Mouse (Mus musculus): ENCODE data around the gene Fsip1. TPM values are rescaled to one million over a fixed set of nuclear protein-coding genes. Genes with fewer than 3 reads are reported as not detected.

Gene Fsip1
- polyA plus RNA-seq, 1 experiment from 2014 or later: 1.0 TPM

- Histone ChIP-seq H3K4me1 (ENCODE audit: control insufficient read depth, insufficient read depth, low read length) (no peaks in the 10 kb centered on the region), H3K27me3 (replicated peaks; ENCODE audit: control insufficient read depth, insufficient read depth, low read length) (no peaks in the 10 kb centered on the region), H3K9ac (ENCODE audit: low read depth, low read length) (no peak overlapping the region), H3K27ac (replicated peaks; ENCODE audit: low read depth, low read length) (no peak overlapping the region), H3K4me3 (ENCODE audit: low read depth, low read length) (no peak overlapping the region), H3K4me2 (ENCODE audit: low read depth, low read length) (no peak overlapping the region), H3K9me3 (ENCODE audit: control insufficient read depth, low read length) (no peaks in the 10 kb centered on the region), H3K36me3 (ENCODE audit: control insufficient read depth, insufficient read depth, low read length) (peaks cover 76% of the 10 kb centered on the region)
- peak; percentile 55; the same call in 1 of the 2 replicates for ATAC-seq (ENCODE audit: low read depth)
- WGBS: 63% methylated on average over 9 of the region's 9 CpGs
- no peak for DNase-seq (ENCODE audit: low spot score)
Measured at GRCm38 (mm10) chr2:118123743-118124142, 133.0 kb downstream of the Fsip1 start.

- DNase-seq (ENCODE audit: low spot score) (no peak), ATAC-seq (ENCODE audit: low read depth) (no peak)
- Histone ChIP-seq H3K27me3 (replicated peaks; ENCODE audit: control insufficient read depth, insufficient read depth, low read length) (no peaks in the 10 kb centered on the region), H3K9ac (ENCODE audit: low read depth, low read length) (no peak overlapping the region), H3K4me3 (ENCODE audit: low read depth, low read length) (no peak overlapping the region), H3K36me3 (ENCODE audit: control insufficient read depth, insufficient read depth, low read length) (peaks cover 91% of the 10 kb centered on the region), H3K27ac (replicated peaks; ENCODE audit: low read depth, low read length) (no peak overlapping the region), H3K4me2 (ENCODE audit: low read depth, low read length) (no peak overlapping the region), H3K4me1 (ENCODE audit: control insufficient read depth, insufficient read depth, low read length) (no peaks in the 10 kb centered on the region), H3K9me3 (ENCODE audit: control insufficient read depth, low read length) (no peaks in the 10 kb centered on the region)
- WGBS: 95% methylated on average over 6 of the region's 6 CpGs
Measured at GRCm38 (mm10) chr2:118122291-118122690, 134.5 kb downstream of the Fsip1 start.

GRCm38 (mm10) chr2:118120751-118121150 lies 136.0 kb downstream of the Fsip1 start:
- no peak overlapping the region for H3K4me3 ChIP-seq (ENCODE audit: low read depth, low read length)
- ATAC-seq (ENCODE audit: low read depth): no peak
- no peak overlapping the region for H3K4me2 ChIP-seq (ENCODE audit: low read depth, low read length)
- no peaks in the 10 kb centered on the region for H3K9me3 ChIP-seq (ENCODE audit: control insufficient read depth, low read length)
- H3K36me3 ChIP-seq (ENCODE audit: control insufficient read depth, insufficient read depth, low read length): peaks cover 100% of the 10 kb centered on the region
- H3K9ac ChIP-seq (ENCODE audit: low read depth, low read length): no peak overlapping the region
- no peaks in the 10 kb centered on the region for H3K27me3 ChIP-seq (replicated peaks; ENCODE audit: control insufficient read depth, insufficient read depth, low read length)
- no peak for DNase-seq (ENCODE audit: low spot score)
- no peak overlapping the region for H3K27ac ChIP-seq (replicated peaks; ENCODE audit: low read depth, low read length)
- WGBS: 96% methylated on average over 7 of the region's 7 CpGs
- H3K4me1 ChIP-seq (ENCODE audit: control insufficient read depth, insufficient read depth, low read length): 0 out of 2 replicates have a peak, but pooled peaks cover 4% of the 10 kb centered on the region

GRCm38 (mm10) chr2:118120095-118120494 lies 136.7 kb downstream of the Fsip1 start:
- no peak for DNase-seq (ENCODE audit: low spot score)
- no peak overlapping the region for H3K4me2 ChIP-seq (ENCODE audit: low read depth, low read length)
- 0 out of 2 replicates have a peak, but pooled peaks cover 5% of the 10 kb centered on the region for H3K4me1 ChIP-seq (ENCODE audit: control insufficient read depth, insufficient read depth, low read length)
- no peak for ATAC-seq (ENCODE audit: low read depth)
- H3K4me3 ChIP-seq (ENCODE audit: low read depth, low read length): no peak overlapping the region
- H3K27me3 ChIP-seq (replicated peaks; ENCODE audit: control insufficient read depth, insufficient read depth, low read length): no peaks in the 10 kb centered on the region
- H3K9ac ChIP-seq (ENCODE audit: low read depth, low read length): no peak overlapping the region
- WGBS: 93% methylated on average over 11 of the region's 11 CpGs
- peaks cover 100% of the 10 kb centered on the region for H3K36me3 ChIP-seq (ENCODE audit: control insufficient read depth, insufficient read depth, low read length)
- H3K27ac ChIP-seq (replicated peaks; ENCODE audit: low read depth, low read length): no peak overlapping the region
- H3K9me3 ChIP-seq (ENCODE audit: control insufficient read depth, low read length): no peaks in the 10 kb centered on the region

- DNase-seq (ENCODE audit: low spot score): no peak
- 93% methylated on average over 12 of the region's 12 CpGs for WGBS
Measured at GRCm38 (mm10) chr2:118119684-118120083, 137.1 kb downstream of the Fsip1 start.

GRCm38 (mm10) chr2:118118515-118118914 lies 138.3 kb downstream of the Fsip1 start:
- Histone ChIP-seq H3K27ac (replicated peaks; ENCODE audit: low read depth, low read length) (no peak overlapping the region), H3K27me3 (replicated peaks; ENCODE audit: control insufficient read depth, insufficient read depth, low read length) (no peaks in the 10 kb centered on the region), H3K9ac (ENCODE audit: low read depth, low read length) (no peak overlapping the region), H3K36me3 (ENCODE audit: control insufficient read depth, insufficient read depth, low read length) (peaks cover 92% of the 10 kb centered on the region), H3K9me3 (ENCODE audit: control insufficient read depth, low read length) (no peaks in the 10 kb centered on the region), H3K4me3 (ENCODE audit: low read depth, low read length) (no peak overlapping the region), H3K4me1 (ENCODE audit: control insufficient read depth, insufficient read depth, low read length) (peaks cover 10% of the 10 kb centered on the region), H3K4me2 (ENCODE audit: low read depth, low read length) (no peak overlapping the region)
- DNase-seq (ENCODE audit: low spot score) (no peak), ATAC-seq (ENCODE audit: low read depth) (no peak)
- WGBS: 76% methylated on average over 7 of the region's 7 CpGs

More at GRCm38 (mm10) chr2:118119684-118120083, 137.1 kb downstream of the Fsip1 start:
- ATAC-seq (ENCODE audit: low read depth): no peak
- no peak overlapping the region for H3K4me3 ChIP-seq (ENCODE audit: low read depth, low read length)
- H3K27me3 ChIP-seq (replicated peaks; ENCODE audit: control insufficient read depth, insufficient read depth, low read length): no peaks in the 10 kb centered on the region
- no peak overlapping the region for H3K27ac ChIP-seq (replicated peaks; ENCODE audit: low read depth, low read length)
- peaks cover 7% of the 10 kb centered on the region; the same call in 1 of the 2 replicates for H3K4me1 ChIP-seq (ENCODE audit: control insufficient read depth, insufficient read depth, low read length)
- no peak overlapping the region for H3K4me2 ChIP-seq (ENCODE audit: low read depth, low read length)
- H3K9ac ChIP-seq (ENCODE audit: low read depth, low read length): no peak overlapping the region
- no peaks in the 10 kb centered on the region for H3K9me3 ChIP-seq (ENCODE audit: control insufficient read depth, low read length)
- peaks cover 100% of the 10 kb centered on the region for H3K36me3 ChIP-seq (ENCODE audit: control insufficient read depth, insufficient read depth, low read length)

- Histone ChIP-seq H3K9me3 (ENCODE audit: control insufficient read depth, low read length) (no peaks in the 10 kb centered on the region), H3K9ac (ENCODE audit: low read depth, low read length) (no peak overlapping the region), H3K36me3 (ENCODE audit: control insufficient read depth, insufficient read depth, low read length) (peaks cover 87% of the 10 kb centered on the region), H3K4me2 (ENCODE audit: low read depth, low read length) (no peak overlapping the region), H3K27ac (replicated peaks; ENCODE audit: low read depth, low read length) (no peak overlapping the region), H3K27me3 (replicated peaks; ENCODE audit: control insufficient read depth, insufficient read depth, low read length) (no peaks in the 10 kb centered on the region), H3K4me1 (ENCODE audit: control insufficient read depth, insufficient read depth, low read length) (peaks cover 14% of the 10 kb centered on the region), H3K4me3 (ENCODE audit: low read depth, low read length) (no peak overlapping the region)
- ATAC-seq (ENCODE audit: low read depth) (no peak), DNase-seq (ENCODE audit: low spot score) (no peak)
- WGBS: 70% methylated on average over 6 of the region's 6 CpGs
Measured at GRCm38 (mm10) chr2:118118045-118118444, 138.7 kb downstream of the Fsip1 start.

- no peaks in the 10 kb centered on the region for H3K9me3 ChIP-seq (ENCODE audit: control insufficient read depth, low read length)
Measured at GRCm38 (mm10) chr2:118117401-118117800, 139.4 kb downstream of the Fsip1 start.

GRCm38 (mm10) chr2:118116754-118117290 lies 139.9 kb downstream of the Fsip1 start:
- Histone ChIP-seq H3K9me3 (ENCODE audit: control insufficient read depth, low read length) (no peaks in the 10 kb centered on the region), H3K9ac (ENCODE audit: low read depth, low read length) (no peak overlapping the region), H3K4me3 (ENCODE audit: low read depth, low read length) (no peak overlapping the region), H3K27me3 (replicated peaks; ENCODE audit: control insufficient read depth, insufficient read depth, low read length) (no peaks in the 10 kb centered on the region), H3K27ac (replicated peaks; ENCODE audit: low read depth, low read length) (no peak overlapping the region), H3K36me3 (ENCODE audit: control insufficient read depth, insufficient read depth, low read length) (peaks cover 75% of the 10 kb centered on the region), H3K4me2 (ENCODE audit: low read depth, low read length) (no peak overlapping the region), H3K4me1 (ENCODE audit: control insufficient read depth, insufficient read depth, low read length) (peaks cover 14% of the 10 kb centered on the region)
- DNase-seq (ENCODE audit: low spot score): no peak
- no peak for ATAC-seq (ENCODE audit: low read depth)
- WGBS: 74% methylated on average over 3 of the region's 3 CpGs

More at GRCm38 (mm10) chr2:118117401-118117800, 139.4 kb downstream of the Fsip1 start:
- no peak overlapping the region for H3K4me2 ChIP-seq (ENCODE audit: low read depth, low read length)
- ATAC-seq (ENCODE audit: low read depth): no peak
- no peak overlapping the region for H3K9ac ChIP-seq (ENCODE audit: low read depth, low read length)
- 66% methylated on average over 11 of the region's 11 CpGs for WGBS
- no peaks in the 10 kb centered on the region for H3K27me3 ChIP-seq (replicated peaks; ENCODE audit: control insufficient read depth, insufficient read depth, low read length)
- DNase-seq (ENCODE audit: low spot score): no peak
- H3K36me3 ChIP-seq (ENCODE audit: control insufficient read depth, insufficient read depth, low read length): peaks cover 81% of the 10 kb centered on the region
- H3K27ac ChIP-seq (replicated peaks; ENCODE audit: low read depth, low read length): no peak overlapping the region
- H3K4me1 ChIP-seq (ENCODE audit: control insufficient read depth, insufficient read depth, low read length): peaks cover 14% of the 10 kb centered on the region
- no peak overlapping the region for H3K4me3 ChIP-seq (ENCODE audit: low read depth, low read length)

Data from embryonic facial prominence, embryonic 14.5 days (tissue).